Mouse (Mus musculus) ovary, adult 2 months (tissue): ENCODE measurements around the gene Ercc8. TPM values are rescaled to one million over a fixed set of nuclear protein-coding genes. Genes with fewer than 3 reads are reported as not detected.

ENCODE experiments used
- polyA plus RNA-seq: library from polyadenylated mRNA; depleted of rRNA; stranded (reverse); fragments of >200 nt; gene quantifications from 2 replicates; pipeline ENCODE4 v1.2.3, GENCODE M21; 2012; rRNA removed

Ercc8 gene
- polyA plus RNA-seq: 7.4 and 7.9 TPM in 2 replicates

GRCm38 (mm10) chr13:108158465-108159240, at the start of gene Ercc8, which contains the start of gene Ndufaf2:
TSS of gene Ercc8 (plus strand) at chr13:108158731.
TSS of gene Ndufaf2 (minus strand) at chr13:108158623.

GRCm38 (mm10) chr13:108214081-108214484, 55.6 kb downstream of the Ercc8 start, which contains the start of gene Elovl7:
TSS of gene Elovl7 (plus strand) at chr13:108214404.

Other genes with a start within 250 kb of the Ercc8 start
- gene Smim15, start 114.3 kb upstream of the Ercc8 start, polyA plus RNA-seq: 2.6 and 3.9 TPM in 2 replicates
- gene Ndufaf2, start 108 bp upstream of the Ercc8 start, polyA plus RNA-seq: 2.6 and 3.9 TPM in 2 replicates
- gene Elovl7, start 55.7 kb downstream of the Ercc8 start, polyA plus RNA-seq: 0.70 and 0.89 TPM in 2 replicates
- gene Depdc1b, start 157.6 kb downstream of the Ercc8 start, polyA plus RNA-seq: 0.98 and 1.7 TPM in 2 replicates